Mouse (Mus musculus) limb, embryonic 11.5 days (tissue): Measurements from ENCODE around the gene Rnf123. TPM values are rescaled to one million over a fixed set of nuclear protein-coding genes. Genes with fewer than 3 reads are reported as not detected.

ENCODE experiments used
- ATAC-seq: fragments of 200-750 bp; cut with Nextera tagmentation; 2 replicates; pipeline ENCODE4 v1.8.0; 2017; ENCODE audit warnings: low read depth; ENCODE audit not compliant: insufficient number of reproducible peaks, low FRiP score, low TSS enrichment
- DNase-seq: peaks from one replicate; pipeline ENCODE4 v3.0.0-alpha.2; 2015; ENCODE audit warnings: low spot score
- H3K27ac ChIP-seq: fragments of 300-500 bp; sonication (generic); replicated peaks from 2 replicates; pipeline ENCODE4 v1.5.1; 2014; ENCODE audit warnings: low read depth, mild to moderate bottlenecking, low read length
- H3K27me3 ChIP-seq: fragments of 300-500 bp; sonication (generic); 2 replicates; pipeline ENCODE4 v1.6.1; 2014; ENCODE audit warnings: mild to moderate bottlenecking, low read length, mixed read lengths; ENCODE audit not compliant: control insufficient read depth, insufficient read depth
- H3K36me3 ChIP-seq: fragments of 300-500 bp; sonication (generic); 2 replicates; pipeline ENCODE4 v1.6.1; 2014; ENCODE audit warnings: mild to moderate bottlenecking, low read length, moderate library complexity, mixed read lengths; ENCODE audit not compliant: control insufficient read depth, insufficient read depth
- H3K4me1 ChIP-seq: fragments of 300-500 bp; sonication (generic); 2 replicates; pipeline ENCODE4 v1.6.1; 2014; ENCODE audit warnings: low read length, mixed read lengths; ENCODE audit not compliant: control insufficient read depth, insufficient read depth
- H3K4me2 ChIP-seq: fragments of 300-500 bp; sonication (generic); 2 replicates; pipeline ENCODE4 v1.6.1; 2014; ENCODE audit warnings: low read depth, mild to moderate bottlenecking, moderate library complexity; ENCODE audit not compliant: severe bottlenecking
- H3K4me3 ChIP-seq: fragments of 300-500 bp; sonication (generic); 2 replicates; pipeline ENCODE4 v1.5.1; 2014; ENCODE audit warnings: low read depth, low read length
- H3K9ac ChIP-seq: fragments of 300-500 bp; sonication (generic); 2 replicates; pipeline ENCODE4 v1.6.1; 2014; ENCODE audit warnings: mild to moderate bottlenecking, low read length
- H3K9me3 ChIP-seq: fragments of 300-500 bp; sonication (generic); 2 replicates; pipeline ENCODE4 v1.6.1; 2016; ENCODE audit warnings: low read length; ENCODE audit not compliant: control insufficient read depth
- WGBS: fragments of 180-500 bp; shearing (Covaris S2); extraction: QIAGEN DNeasy Blood & Tissue Kit; methylation state at CpG from one replicate; pipeline ENCODE4 v1.1.7; 2014; 5-methylcytosine and 5-hydroxymethylcytosine counted together
- polyA plus RNA-seq: library from polyadenylated mRNA; unstranded; fragments of >200 nt; fragmentation: Nextera tagmentation; extraction: Ambion mirVana; gene quantifications from 2 replicates; pipeline ENCODE4 v1.2.1, GENCODE M21; 2014

Gene Rnf123
- polyA plus RNA-seq = 26.4 and 29.9 TPM in 2 replicates

DNA sequence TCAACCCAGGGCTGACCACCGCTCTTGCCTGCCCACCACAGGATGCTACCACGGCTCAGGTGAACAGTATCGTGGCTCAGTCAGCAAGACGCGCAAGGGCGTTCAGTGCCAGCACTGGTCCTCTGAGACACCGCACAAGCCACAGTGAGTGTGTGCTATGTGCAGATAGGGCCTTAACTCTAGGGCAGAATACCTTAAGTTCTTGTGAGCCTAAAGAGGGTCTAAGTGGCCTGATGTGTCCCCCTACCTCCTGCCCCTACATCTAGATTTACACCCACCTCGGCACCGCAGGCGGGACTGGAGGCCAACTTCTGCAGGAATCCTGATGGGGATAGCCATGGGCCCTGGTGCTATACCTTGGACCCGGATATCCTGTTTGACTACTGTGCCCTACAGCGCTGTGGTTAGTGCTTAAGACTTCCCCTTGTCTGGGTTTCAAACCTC is at the start of gene Rnf123:
Gene Rnf123, minus strand, starts transcription at position 359 of the 444 bp plus-strand sequence.
- DNase-seq (no peak), ATAC-seq (no peak)
- no peak within 1 kb of the TSS for H3K9ac ChIP-seq
- H3K4me2 ChIP-seq = peak within 1 kb of the TSS; percentile 36; the same call in 1 of the 2 replicates
- peaks cover 26% of the 10 kb centered on the region for H3K27me3 ChIP-seq
- H3K4me1 ChIP-seq = peaks cover 10% of the 10 kb centered on the region
- H3K27ac ChIP-seq = no peak within 1 kb of the TSS
- 32% methylated on average over 12 of the region's 12 CpGs for WGBS
- 0 out of 2 replicates have a peak within 1 kb of the TSS, but pooled peaks have one; percentile 10 for H3K4me3 ChIP-seq
- H3K9me3 ChIP-seq = no peaks in the 10 kb centered on the region
- peaks cover 7% of the 10 kb centered on the region; the same call in 1 of the 2 replicates for H3K36me3 ChIP-seq

DNA sequence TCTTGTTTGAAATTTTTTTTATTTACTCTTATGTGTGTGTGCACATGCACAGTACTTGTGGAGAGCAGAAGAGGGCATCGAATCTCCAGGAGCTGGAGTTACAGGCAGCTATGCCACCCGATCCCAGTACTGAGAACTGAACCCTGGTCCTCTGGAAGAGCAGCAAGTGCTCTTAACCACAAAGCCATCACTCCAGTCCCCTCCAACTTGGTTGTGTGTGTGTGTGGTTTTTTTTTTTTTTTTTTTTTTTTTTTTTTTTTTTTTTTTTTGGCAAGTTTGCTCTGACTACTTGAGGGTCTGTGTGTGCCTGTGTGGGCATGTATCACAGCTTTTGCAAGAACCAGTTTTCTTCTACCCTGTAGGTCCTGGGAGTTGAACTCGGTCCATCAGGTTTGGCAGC is 49.2 kb upstream of the Rnf123 start:
- no peak for ATAC-seq
- H3K9me3 ChIP-seq = no peaks in the 10 kb centered on the region
- DNase-seq = no peak
- H3K4me1 ChIP-seq = no peaks in the 10 kb centered on the region
- 96% methylated on average over 3 of the region's 3 CpGs for whole genome bisulfite sequencing
- no peak overlapping the region for H3K27ac ChIP-seq
- H3K4me2 ChIP-seq = no peak overlapping the region
- H3K9ac ChIP-seq = no peak overlapping the region
- no peaks in the 10 kb centered on the region for H3K36me3 ChIP-seq
- H3K27me3 ChIP-seq = no peaks in the 10 kb centered on the region
- no peak overlapping the region for H3K4me3 ChIP-seq

DNA sequence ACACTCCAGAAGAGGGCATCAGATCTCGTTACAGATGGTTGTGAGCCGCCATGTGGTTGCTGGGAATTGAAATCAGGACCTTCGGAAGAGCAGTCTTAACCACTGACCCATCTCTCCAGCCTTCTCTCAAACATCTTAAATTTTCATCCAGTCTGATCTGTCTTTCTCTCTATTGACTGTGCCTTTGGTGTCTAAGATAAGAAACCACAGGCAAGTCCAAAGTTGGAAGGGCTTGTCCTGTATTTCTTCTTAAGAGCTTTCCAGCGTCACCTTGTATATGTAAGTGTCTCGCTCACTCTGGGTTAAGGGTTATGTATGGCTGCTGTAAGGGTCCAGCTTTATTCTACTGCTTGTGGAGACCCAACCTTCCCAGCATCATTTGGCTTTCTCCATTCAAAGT is 48.4 kb upstream of the Rnf123 start:
- Histone ChIP-seq H3K4me1 (no peaks in the 10 kb centered on the region), H3K4me2 (no peak overlapping the region), H3K4me3 (no peak overlapping the region), H3K27me3 (no peaks in the 10 kb centered on the region), H3K9ac (no peak overlapping the region), H3K27ac (no peak overlapping the region), H3K36me3 (no peaks in the 10 kb centered on the region), H3K9me3 (no peaks in the 10 kb centered on the region)
- ATAC-seq (no peak), DNase-seq (no peak)
- 87% methylated on average over 5 of the region's 5 CpGs for WGBS

DNA sequence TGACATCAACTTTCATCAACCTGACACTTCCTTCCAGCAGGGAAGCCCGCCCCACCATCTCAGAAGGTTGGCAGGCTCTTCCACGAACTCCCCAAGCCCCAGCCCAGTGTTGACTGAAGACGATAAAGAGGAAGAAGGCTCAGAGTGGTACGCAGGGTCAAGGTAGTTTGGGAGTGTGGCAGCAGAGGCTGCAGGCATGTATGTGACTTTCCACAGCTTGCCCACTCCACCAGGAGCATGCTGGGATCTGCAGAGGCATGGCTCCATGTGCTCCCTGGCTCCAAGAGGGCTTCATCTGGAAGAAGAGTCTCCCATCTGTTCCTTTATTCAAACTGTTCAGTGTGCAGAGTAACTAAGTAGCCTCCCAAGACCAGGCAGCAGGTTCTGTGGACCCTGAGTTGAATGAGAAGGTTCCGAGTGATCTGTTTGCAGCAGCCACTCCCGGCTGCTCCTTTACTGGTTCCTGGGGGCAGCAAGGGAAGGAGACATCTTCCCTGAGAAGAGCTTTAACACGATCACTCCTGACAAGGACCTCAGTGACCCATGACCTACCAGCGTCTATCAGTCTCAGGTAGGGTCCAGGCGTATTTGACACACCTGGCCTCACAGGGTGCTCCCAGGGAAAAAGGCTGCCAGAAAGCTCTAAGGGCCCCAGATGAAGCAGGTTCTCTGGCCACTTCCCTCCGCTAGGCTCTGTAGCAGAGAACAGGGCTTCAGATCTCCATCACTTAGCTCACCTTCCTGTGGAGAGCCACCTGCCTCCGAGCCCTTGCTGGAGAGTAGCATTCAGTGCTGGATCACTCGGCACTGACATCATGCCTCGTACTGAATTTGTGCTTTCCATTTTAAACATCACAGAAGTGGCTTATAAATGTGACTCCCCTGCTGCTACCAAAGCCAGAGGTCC is 46.1 kb upstream of the Rnf123 start:
- no peak overlapping the region for H3K27ac ChIP-seq
- DNase-seq (no peak), ATAC-seq (no peak)
- no peak overlapping the region for H3K4me3 ChIP-seq
- H3K9ac ChIP-seq = no peak overlapping the region
- H3K9me3 ChIP-seq = no peaks in the 10 kb centered on the region
- no peaks in the 10 kb centered on the region for H3K36me3 ChIP-seq
- H3K4me1 ChIP-seq = no peaks in the 10 kb centered on the region
- no peaks in the 10 kb centered on the region for H3K27me3 ChIP-seq
- no peak overlapping the region for H3K4me2 ChIP-seq
- 82% methylated on average over 13 of the region's 13 CpGs for WGBS

DNA sequence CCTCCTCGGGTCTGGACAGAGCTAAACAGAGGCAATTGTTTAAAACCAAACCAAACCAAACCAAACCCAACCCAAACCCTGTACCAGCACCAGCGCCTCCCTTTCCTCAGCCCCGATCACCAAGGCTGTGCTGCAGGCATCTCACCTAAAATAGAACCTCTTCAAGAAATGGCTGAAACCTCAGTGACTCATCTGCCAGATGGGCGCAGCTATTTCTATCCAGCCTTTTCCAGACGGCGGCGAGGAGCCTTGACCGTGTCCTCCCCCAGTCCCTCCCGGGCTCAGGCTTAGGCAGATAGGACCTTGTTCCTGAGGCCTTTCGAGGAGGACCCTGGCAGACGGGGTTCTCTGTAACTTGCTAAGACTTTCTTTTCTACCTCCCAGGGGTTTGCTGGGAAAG is 45.1 kb upstream of the Rnf123 start:
- Histone ChIP-seq H3K4me3 (no peak overlapping the region), H3K9me3 (no peaks in the 10 kb centered on the region), H3K27me3 (no peaks in the 10 kb centered on the region), H3K4me2 (no peak overlapping the region), H3K27ac (no peak overlapping the region), H3K4me1 (no peaks in the 10 kb centered on the region), H3K9ac (no peak overlapping the region), H3K36me3 (no peaks in the 10 kb centered on the region)
- no peak for ATAC-seq
- no peak for DNase-seq
- 86% methylated on average over 11 of the region's 11 CpGs for WGBS

DNA sequence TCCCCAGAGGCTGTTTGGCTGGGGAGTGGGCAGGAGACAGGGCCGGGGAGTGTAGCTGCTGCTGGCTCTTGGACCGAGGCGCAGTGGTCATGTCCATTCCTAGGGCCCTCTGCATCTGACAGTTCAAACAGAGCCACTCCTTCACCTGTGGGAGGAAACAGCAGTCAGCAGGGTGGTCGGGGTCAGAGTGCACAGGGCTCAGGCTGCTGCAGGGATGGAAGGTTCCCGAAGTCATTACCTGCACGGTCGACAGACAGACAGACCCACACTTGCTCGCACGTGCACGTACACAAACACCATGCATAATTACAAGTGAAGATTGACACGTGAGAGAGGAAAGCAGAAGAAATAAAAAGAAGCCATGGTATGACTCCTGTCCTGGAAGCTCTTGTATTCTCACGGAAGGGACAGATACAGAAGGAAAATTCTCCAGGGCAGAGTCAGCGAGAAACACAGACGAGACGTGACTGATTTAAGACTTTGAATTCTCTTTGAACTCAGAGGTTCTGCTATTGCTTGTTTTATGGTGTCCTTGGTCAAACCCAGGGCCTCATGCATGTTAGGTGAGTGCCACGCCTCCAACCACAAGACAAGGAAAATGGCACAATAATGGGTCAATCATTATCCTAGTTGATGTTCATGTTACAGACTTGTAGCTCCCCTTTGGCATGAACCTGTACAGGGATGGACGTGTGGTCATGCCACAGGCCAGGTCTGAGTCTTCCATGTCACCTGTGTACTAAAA is 43.5 kb upstream of the Rnf123 start:
- no peak overlapping the region for H3K27ac ChIP-seq
- H3K9me3 ChIP-seq = no peaks in the 10 kb centered on the region
- no peak overlapping the region for H3K4me3 ChIP-seq
- H3K27me3 ChIP-seq = no peaks in the 10 kb centered on the region
- ATAC-seq (no peak), DNase-seq (no peak)
- H3K36me3 ChIP-seq = no peaks in the 10 kb centered on the region
- 76% methylated on average over 17 of the region's 17 CpGs for WGBS
- no peak overlapping the region for H3K4me2 ChIP-seq
- no peaks in the 10 kb centered on the region for H3K4me1 ChIP-seq
- H3K9ac ChIP-seq = no peak overlapping the region

DNA sequence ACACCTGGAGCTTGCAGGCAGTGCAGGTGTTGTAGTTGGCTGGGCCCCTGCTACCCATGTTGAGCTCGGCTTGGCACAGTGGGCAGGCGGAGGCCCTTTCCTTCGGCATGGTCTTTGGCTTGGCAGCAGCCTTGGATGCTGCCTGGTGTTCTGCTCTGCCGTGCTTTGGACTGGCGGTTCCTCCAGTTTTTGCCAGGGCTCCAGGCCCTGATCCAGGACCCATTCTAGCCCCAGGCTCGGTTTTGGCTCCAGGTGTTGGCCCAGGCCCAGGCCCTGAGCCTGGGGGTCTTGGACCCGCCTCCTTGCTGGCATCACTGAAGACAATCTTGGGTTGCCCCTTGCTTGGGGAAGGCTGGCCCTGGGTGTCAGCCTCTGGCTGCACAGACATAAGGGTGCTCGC is 42.6 kb upstream of the Rnf123 start:
- Histone ChIP-seq H3K4me3 (no peak overlapping the region), H3K9ac (no peak overlapping the region), H3K4me2 (no peak overlapping the region), H3K36me3 (no peaks in the 10 kb centered on the region), H3K27ac (no peak overlapping the region), H3K27me3 (no peaks in the 10 kb centered on the region), H3K4me1 (no peaks in the 10 kb centered on the region), H3K9me3 (no peaks in the 10 kb centered on the region)
- no peak for ATAC-seq
- 92% methylated on average over 8 of the region's 8 CpGs for WGBS
- no peak for DNase-seq

DNA sequence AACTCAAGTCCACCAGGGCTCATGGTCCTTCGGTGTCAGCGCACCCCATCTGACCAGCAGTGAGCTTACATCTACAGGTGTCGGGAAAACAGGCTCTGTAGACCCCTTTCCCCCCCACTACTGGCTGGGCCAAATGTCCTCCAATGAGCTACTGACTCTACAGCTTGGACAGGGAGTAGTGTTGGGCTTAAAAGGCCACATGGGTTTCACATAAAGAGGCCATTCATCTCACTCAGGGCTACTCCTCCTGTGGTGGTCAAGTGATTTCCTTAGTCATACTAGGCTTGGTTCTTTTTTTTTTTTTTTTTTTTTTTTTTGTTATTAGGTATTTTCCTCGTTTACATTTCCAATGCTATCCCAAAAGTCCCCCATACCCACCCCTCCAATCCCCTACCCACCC is 40.8 kb upstream of the Rnf123 start:
- no peaks in the 10 kb centered on the region for H3K27me3 ChIP-seq
- WGBS = 88% methylated on average over 3 of the region's 4 CpGs
- no peak overlapping the region for H3K27ac ChIP-seq

More for the DNA sequence above, 40.8 kb upstream of the Rnf123 start:
- DNase-seq (no peak), ATAC-seq (no peak)
- no peaks in the 10 kb centered on the region for H3K4me1 ChIP-seq
- no peaks in the 10 kb centered on the region for H3K36me3 ChIP-seq
- no peak overlapping the region for H3K9ac ChIP-seq
- no peaks in the 10 kb centered on the region for H3K9me3 ChIP-seq
- no peak overlapping the region for H3K4me3 ChIP-seq
- H3K4me2 ChIP-seq = no peak overlapping the region
